Mouse (Mus musculus): ENCODE measurements around the gene Kcnip4. TPM values are rescaled to one million over a fixed set of nuclear protein-coding genes. Genes with fewer than 3 reads are reported as not detected.

The Kcnip4 gene
- total and polyA plus RNA-seq, 3 experiments: 0.19 TPM; not detected in 2

DNA sequence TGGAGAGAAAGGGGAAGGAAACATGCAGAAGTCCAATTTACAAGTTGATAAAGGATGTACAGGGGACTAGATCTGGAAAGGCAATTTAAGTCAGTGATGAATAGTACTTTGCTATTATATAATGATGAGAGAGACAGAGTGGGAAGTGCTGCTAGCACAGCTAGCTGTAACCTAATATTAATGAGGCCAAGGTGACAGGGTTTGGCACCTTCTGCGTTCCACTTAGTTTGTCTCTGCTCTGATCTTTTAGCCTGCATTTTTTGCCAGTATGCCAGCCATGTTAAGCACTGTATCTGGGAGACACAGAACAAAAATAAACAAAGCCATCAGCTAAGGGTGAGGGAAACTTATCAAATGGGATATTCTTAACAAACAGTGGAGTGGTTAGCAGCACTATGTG, 745.3 kb downstream of the Kcnip4 start:
- TF ChIP-seq MAFK (IDR thresholded peaks at IDR 0.05; ENCODE audit: borderline replicate concordance, low read depth, low read length): no peak
- no peak for TF ChIP-seq MAZ (IDR thresholded peaks at IDR 0.05; ENCODE audit: low read depth, low read length)
- no peak for TF ChIP-seq MAX (IDR thresholded peaks at IDR 0.05; ENCODE audit: low read length)
- TF ChIP-seq MXI1 (IDR thresholded peaks at IDR 0.05; ENCODE audit: low read depth, low read length): no peak
- TF ChIP-seq MYB (IDR thresholded peaks at IDR 0.05; ENCODE audit: low read depth, low read length): no peak
- no peak for TF ChIP-seq ZC3H11A (IDR thresholded peaks at IDR 0.05; ENCODE audit: low read depth, low read length)
- TF ChIP-seq SMC3 (IDR thresholded peaks at IDR 0.05; ENCODE audit: low read depth, low read length): no peak
- TF ChIP-seq BHLHE40 (IDR thresholded peaks at IDR 0.05; ENCODE audit: borderline replicate concordance, low read depth, low read length): no peak
- no peak for TF ChIP-seq KAT2A (conservative IDR thresholded peaks at IDR 0.05; ENCODE audit: low read depth, low read length)
- no peak for TF ChIP-seq RAD21 (IDR thresholded peaks at IDR 0.05; ENCODE audit: low read depth, low read length)
- TF ChIP-seq USF2 (IDR thresholded peaks at IDR 0.05; ENCODE audit: borderline replicate concordance in 1 of 2, insufficient read depth in 1 of 2, low read depth in 1 of 2, low read length in 2 of 2): no peak
- no peak for TF ChIP-seq TBP (IDR thresholded peaks at IDR 0.05; ENCODE audit: low read depth, low read length)
- Histone ChIP-seq H3K27ac (ENCODE audit: control insufficient read depth, low read depth, low read length) (no peak overlapping the region), H3K27me3 (ENCODE audit: control insufficient read depth in 1 of 2, insufficient read depth in 2 of 2, low read length in 2 of 2) (no peaks in the 10 kb centered on the region), H3K9ac (ENCODE audit: control insufficient read depth, low read depth, low read length, poor library complexity, severe bottlenecking) (no peak overlapping the region), H3K4me3 (ENCODE audit: control insufficient read depth in 1 of 2, insufficient read depth in 1 of 2, low read depth in 2 of 2, low read length in 2 of 2) (no peak overlapping the region), H3K4me1 (ENCODE audit: control insufficient read depth in 1 of 2, insufficient read depth in 2 of 2, low read length in 2 of 2) (no peaks in the 10 kb centered on the region), H3K9me3 (replicated peaks; ENCODE audit: insufficient read depth, low read length) (no peaks in the 10 kb centered on the region), H3K79me2 (ENCODE audit: control insufficient read depth, insufficient read depth, low read length, poor library complexity) (no peaks in the 10 kb centered on the region), H3K36me3 (ENCODE audit: control insufficient read depth in 1 of 2, insufficient read depth in 2 of 2, low read length in 2 of 2) (no peaks in the 10 kb centered on the region)
- DNase-seq (ENCODE audit: low read depth, low spot score): no peak

DNA sequence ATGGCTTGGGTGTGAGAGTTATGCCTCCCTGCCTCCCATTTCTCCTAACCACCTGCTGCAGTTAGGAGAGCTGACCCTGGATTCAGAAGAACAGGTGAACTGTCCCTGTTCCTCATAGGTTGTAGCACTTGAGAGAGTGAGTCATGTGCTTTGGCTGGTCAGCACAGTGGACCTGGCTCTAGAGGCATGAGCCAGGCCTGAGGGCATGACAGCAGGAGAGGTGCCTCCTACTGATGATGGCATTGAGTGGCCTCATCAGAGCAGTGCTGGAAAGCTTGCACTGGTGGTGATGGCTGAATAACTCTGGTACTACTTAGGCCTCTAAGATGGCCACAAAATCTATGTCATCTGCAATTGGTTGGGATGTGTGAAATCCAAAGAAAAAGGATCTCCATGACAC, 776.1 kb downstream of the Kcnip4 start:
- DNase-seq (ENCODE audit: low read depth, low spot score): no peak
- Histone ChIP-seq H3K36me3 (ENCODE audit: control insufficient read depth in 1 of 2, insufficient read depth in 2 of 2, low read length in 2 of 2) (no peaks in the 10 kb centered on the region), H3K4me3 (ENCODE audit: control insufficient read depth in 1 of 2, insufficient read depth in 1 of 2, low read depth in 2 of 2, low read length in 2 of 2) (no peak overlapping the region), H3K9ac (ENCODE audit: control insufficient read depth, low read depth, low read length, poor library complexity, severe bottlenecking) (no peak overlapping the region), H3K9me3 (replicated peaks; ENCODE audit: insufficient read depth, low read length) (no peaks in the 10 kb centered on the region), H3K4me1 (ENCODE audit: control insufficient read depth in 1 of 2, insufficient read depth in 2 of 2, low read length in 2 of 2) (no peaks in the 10 kb centered on the region), H3K27ac (ENCODE audit: control insufficient read depth, low read depth, low read length) (no peak overlapping the region), H3K79me2 (ENCODE audit: control insufficient read depth, insufficient read depth, low read length, poor library complexity) (no peaks in the 10 kb centered on the region), H3K27me3 (ENCODE audit: control insufficient read depth in 1 of 2, insufficient read depth in 2 of 2, low read length in 2 of 2) (no peaks in the 10 kb centered on the region)
- TF ChIP-seq MXI1 (IDR thresholded peaks at IDR 0.05; ENCODE audit: low read depth, low read length): no peak
- no peak for TF ChIP-seq GABPA (IDR thresholded peaks at IDR 0.05; ENCODE audit: low read depth, low read length)
- no peak for TF ChIP-seq RCOR1 (IDR thresholded peaks at IDR 0.05; ENCODE audit: low read depth, low read length)
- TF ChIP-seq ELF1 (IDR thresholded peaks at IDR 0.05; ENCODE audit: low read depth, low read length): no peak
- no peak for TF ChIP-seq EP300 (IDR thresholded peaks at IDR 0.05; ENCODE audit: low read depth in 1 of 2, low read length in 2 of 2)
- TF ChIP-seq USF1 (IDR thresholded peaks at IDR 0.05; ENCODE audit: low read depth, low read length): no peak
- TF ChIP-seq KAT2A (conservative IDR thresholded peaks at IDR 0.05; ENCODE audit: low read depth, low read length): no peak
- TF ChIP-seq UBTF (IDR thresholded peaks at IDR 0.05; ENCODE audit: borderline replicate concordance, insufficient read depth, low read depth, low read length): no peak
- TF ChIP-seq E2F4 (IDR thresholded peaks at IDR 0.05; ENCODE audit: borderline replicate concordance, low read depth, low read length): no peak
- no peak for TF ChIP-seq POLR2AphosphoS2 (IDR thresholded peaks at IDR 0.05; ENCODE audit: low read length)
- no peak for TF ChIP-seq SMC3 (IDR thresholded peaks at IDR 0.05; ENCODE audit: low read depth, low read length)
- no peak for TF ChIP-seq ZC3H11A (IDR thresholded peaks at IDR 0.05; ENCODE audit: low read depth, low read length)
- TF ChIP-seq BHLHE40 (IDR thresholded peaks at IDR 0.05; ENCODE audit: borderline replicate concordance, low read depth, low read length): no peak
- TF ChIP-seq CHD1 (IDR thresholded peaks at IDR 0.05; ENCODE audit: low read depth, low read length): no peak
- TF ChIP-seq NELFE (IDR thresholded peaks at IDR 0.05; ENCODE audit: low read depth, low read length): no peak
- TF ChIP-seq MAX (IDR thresholded peaks at IDR 0.05; ENCODE audit: low read length): no peak
- no peak for TF ChIP-seq ZNF384 (IDR thresholded peaks at IDR 0.05; ENCODE audit: low read depth, low read length)
- no peak for TF ChIP-seq GATA1 (IDR thresholded peaks at IDR 0.05; ENCODE audit: low read depth, low read length)
- no peak for TF ChIP-seq MAZ (IDR thresholded peaks at IDR 0.05; ENCODE audit: low read depth, low read length)
- no peak for TF ChIP-seq USF2 (IDR thresholded peaks at IDR 0.05; ENCODE audit: borderline replicate concordance in 1 of 2, insufficient read depth in 1 of 2, low read depth in 1 of 2, low read length in 2 of 2)

Data from MEL (cell line).